23 mouse cellular contexts compared by ENCODE assay signal in the genomic region with DNA sequence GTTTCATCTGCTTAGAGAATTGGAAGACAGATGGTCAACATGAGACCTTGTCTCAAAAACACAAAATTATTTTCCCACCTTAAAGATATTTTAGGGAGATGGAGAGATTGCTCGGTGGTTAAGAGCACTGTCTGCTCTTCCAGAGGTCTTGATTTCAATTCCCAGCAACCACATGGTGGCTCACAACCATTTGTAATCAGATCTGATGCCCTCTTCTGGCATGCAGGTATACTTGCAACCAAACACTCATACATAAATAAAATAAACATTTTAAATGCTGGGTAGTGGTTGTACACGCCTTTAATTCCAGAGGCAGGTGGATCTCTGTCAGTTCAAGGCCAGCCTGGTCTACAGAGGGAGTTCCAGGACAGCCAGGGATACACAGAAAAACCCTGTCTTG. TPM values are rescaled to one million over a fixed set of nuclear protein-coding genes. Genes with fewer than 3 reads are reported as not detected.
DNase-seq lines count a peak whose midpoint lies in the region; ATAC-seq and TF ChIP-seq lines count a peak whose summit lies in the region.
"Had no signal": no experiment of that assay in that cellular context is flagged by ENCODE, and none has a peak within 500 bp of the region (broad histone marks: within the 10 kb centered on the region; RNA-seq: fewer than 3 reads in every experiment).

No protein-coding gene starts in this region.

- H3K27me3 ChIP-seq in heart, adult 2 months (ENCODE audit: control insufficient read depth, insufficient read depth, low read length): no peaks in the 10 kb centered on the region
- H3K27me3 ChIP-seq in heart, embryonic 11.5 days (ENCODE audit: control insufficient read depth, insufficient read depth, low read length): no peaks in the 10 kb centered on the region
- no peaks in the 10 kb centered on the region for H3K27me3 ChIP-seq in liver, postnatal 0 days (ENCODE audit: insufficient read depth, low read length)
- no peaks in the 10 kb centered on the region for H3K27me3 ChIP-seq in E14TG2a.4 (ENCODE audit: insufficient read depth, low read length)
- H3K27me3 ChIP-seq: limb, embryonic 15.5 days; lung, embryonic 15.5 days; midbrain, embryonic 12.5 days; neural tube, embryonic 12.5 days had no signal

- H3K9me3 ChIP-seq in heart, embryonic 11.5 days (replicated peaks; ENCODE audit: control insufficient read depth, low read length): no peaks in the 10 kb centered on the region
- no peaks in the 10 kb centered on the region for H3K9me3 ChIP-seq in liver, postnatal 0 days (ENCODE audit: low read length)
- peaks cover 4% of the 10 kb centered on the region; the same call in 1 of the 2 replicates for H3K9me3 ChIP-seq in E14TG2a.4 (ENCODE audit: low read length)
- H3K9me3 ChIP-seq: limb, embryonic 15.5 days; lung, embryonic 15.5 days; midbrain, embryonic 12.5 days; neural tube, embryonic 12.5 days had no signal

- no peak for TF ChIP-seq EP300 in heart, adult 2 months (IDR thresholded peaks at IDR 0.05; ENCODE audit: insufficient read depth, low read depth, low read length)
- no peak for TF ChIP-seq EP300 in liver, postnatal 0 days (IDR thresholded peaks at IDR 0.05; ENCODE audit: low read depth)

- H3K9ac ChIP-seq in heart, adult 2 months (ENCODE audit: low read depth, low read length): no peak overlapping the region
- H3K9ac ChIP-seq in heart, embryonic 11.5 days (ENCODE audit: low read depth, low read length): no peak overlapping the region
- no peak overlapping the region for H3K9ac ChIP-seq in liver, postnatal 0 days (replicated peaks)
- H3K9ac ChIP-seq: limb, embryonic 15.5 days; lung, embryonic 15.5 days; midbrain, embryonic 12.5 days; neural tube, embryonic 12.5 days had no signal

- no peak overlapping the region for H3K27ac ChIP-seq in heart, adult 2 months
- H3K27ac ChIP-seq in heart, embryonic 11.5 days (ENCODE audit: low read depth, low read length): no peak overlapping the region
- H3K27ac ChIP-seq in liver, postnatal 0 days (ENCODE audit: low read depth): no peak overlapping the region
- H3K27ac ChIP-seq: limb, embryonic 15.5 days; lung, embryonic 15.5 days; midbrain, embryonic 12.5 days; neural tube, embryonic 12.5 days had no signal

- no peak for DNase-seq in heart, adult 2 months
- DNase-seq in liver, postnatal 0 days: no peak
- DNase-seq in liver: no peak
- DNase-seq in ZHBTc4 (ENCODE audit: low read depth, low spot score): peak; percentile 52
- no peak for DNase-seq in layer of hippocampus, postnatal 10 days (ENCODE audit: low spot score in 2 of 2)
- DNase-seq: adrenal gland, postnatal 10 days; cerebellum, adult 11 months; cerebellum, postnatal 14 days; embryo, embryonic 11 days; gastrocnemius, postnatal 36 days; kidney, adult 9 months; kidney, postnatal 4 days; layer of hippocampus, postnatal 36 days; right cerebral cortex, adult 18-20 months; thymus, postnatal 25 days had no signal

- no peak for ATAC-seq in heart, embryonic 11.5 days (replicated peaks; ENCODE audit: insufficient number of reproducible peaks, low FRiP score, low TSS enrichment)
- no peak for ATAC-seq in liver, postnatal 0 days
- no peak for ATAC-seq in erythroid progenitor cell, adult 5-6 weeks (replicated peaks; ENCODE audit: low FRiP score, poor library complexity, severe bottlenecking)
- ATAC-seq: inflammation-experienced regulatory T-cells, adult 6 months had no signal

- peak; percentile 34; the same call in 1 of the 2 replicates for TF ChIP-seq CTCF in heart, adult 2 months (IDR thresholded peaks at IDR 0.05)
- TF ChIP-seq CTCF in liver, postnatal 0 days (IDR thresholded peaks at IDR 0.05; ENCODE audit: low read depth): peak; percentile 43
- peak; percentile 4; the same call in 1 of the 2 replicates for TF ChIP-seq CTCF in E14TG2a.4 (conservative IDR thresholded peaks at IDR 0.05; ENCODE audit: low read length)

- no peak overlapping the region for H3K4me3 ChIP-seq in heart, adult 2 months
- H3K4me3 ChIP-seq in heart, embryonic 11.5 days (ENCODE audit: low read depth, low read length): no peak overlapping the region
- no peak overlapping the region for H3K4me3 ChIP-seq in liver, postnatal 0 days (ENCODE audit: low read depth, low read length)
- H3K4me3 ChIP-seq in E14TG2a.4 (replicated peaks; ENCODE audit: low read length): no peak overlapping the region
- H3K4me3 ChIP-seq: limb, embryonic 15.5 days; lung, embryonic 15.5 days; midbrain, embryonic 12.5 days; neural tube, embryonic 12.5 days had no signal

- no peak overlapping the region for H3K4me2 ChIP-seq in heart, embryonic 11.5 days
- no peak overlapping the region for H3K4me2 ChIP-seq in liver, postnatal 0 days (ENCODE audit: low read depth, low read length)
- H3K4me2 ChIP-seq: limb, embryonic 15.5 days; lung, embryonic 15.5 days; midbrain, embryonic 12.5 days; neural tube, embryonic 12.5 days had no signal

- H3K79me2 ChIP-seq in heart, adult 2 months (replicated peaks; ENCODE audit: control insufficient read depth, insufficient read depth, low read length): no peaks in the 10 kb centered on the region

- peaks cover 3% of the 10 kb centered on the region for H3K4me1 ChIP-seq in heart, adult 2 months (ENCODE audit: control insufficient read depth, insufficient read depth, low read length)
- H3K4me1 ChIP-seq in heart, embryonic 11.5 days (ENCODE audit: control insufficient read depth, insufficient read depth, low read length): peaks cover 16% of the 10 kb centered on the region
- H3K4me1 ChIP-seq in liver, postnatal 0 days (ENCODE audit: insufficient read depth): peaks cover 23% of the 10 kb centered on the region
- peaks cover 57% of the 10 kb centered on the region for H3K4me1 ChIP-seq in E14TG2a.4 (replicated peaks; ENCODE audit: low read depth, low read length)

- no peak for TF ChIP-seq POLR2A in heart, adult 2 months (IDR thresholded peaks at IDR 0.05; ENCODE audit: insufficient read depth, low read depth, low read length)

- no peaks in the 10 kb centered on the region for H3K36me3 ChIP-seq in heart, adult 2 months (ENCODE audit: control insufficient read depth, insufficient read depth, low read length)
- H3K36me3 ChIP-seq in heart, embryonic 11.5 days (ENCODE audit: control insufficient read depth, insufficient read depth, low read length): no peaks in the 10 kb centered on the region
- H3K36me3 ChIP-seq in liver, postnatal 0 days (replicated peaks; ENCODE audit: insufficient read depth, low read length): no peaks in the 10 kb centered on the region
- peaks cover 23% of the 10 kb centered on the region for H3K36me3 ChIP-seq in E14TG2a.4 (ENCODE audit: insufficient read depth, low read length)

- intact Hi-C loops in heart, adult 2 months (cut with DNase I): no loop called here

- 74% methylated on average over 2 of the region's 2 CpGs for WGBS in heart, adult 2 months
- 68% methylated on average over 2 of the region's 2 CpGs for WGBS in heart, embryonic 11.5 days (ENCODE audit: insufficient replicate concordance)
- 54% methylated on average over 2 of the region's 2 CpGs for WGBS in liver, postnatal 0 days (ENCODE audit: insufficient replicate concordance)

RNA-seq across cellular contexts. Expression of a gene that starts 3.1 kb away (rescaled TPM):
- total RNA-seq in heart, adult 2 months (2021): 10 to 100 TPM; 51.7 to 59.9 TPM
- polyA plus RNA-seq in heart, adult 2 months (2012; rRNA removed): 118 and 172 TPM in 2 replicates
- polyA plus RNA-seq in heart, embryonic 11.5 days (2014; fragmentation: Nextera tagmentation; extraction: Ambion mirVana): 62.0 and 67.1 TPM in 2 replicates
- polyA plus RNA-seq in liver, postnatal 0 days (2015; fragmentation: Nextera tagmentation; extraction: Ambion mirVana): 23.1 and 25.9 TPM in 2 replicates
- 15.1 and 24.7 TPM in 2 replicates for total RNA-seq in erythroid progenitor cell, adult 5-6 weeks (2015; ENCODE audit: low replicate concordance)
- total RNA-seq in erythroid progenitor cell, adult 5-6 weeks (2017; ENCODE audit: low replicate concordance): 13.1 and 17.6 TPM in 2 replicates
- 100 to 1,000 TPM; 143 to 145 TPM for total RNA-seq in layer of hippocampus, postnatal 10 days (2021)

RNA-seq across cellular contexts. Expression of a gene that starts 8.8 kb away (rescaled TPM):
- total RNA-seq in heart, adult 2 months (2021): 1 to 10 TPM; 4.0 to 4.8 TPM
- polyA plus RNA-seq in heart, adult 2 months (2012; rRNA removed): 3.5 and 4.7 TPM in 2 replicates
- 12.3 and 15.8 TPM in 2 replicates for polyA plus RNA-seq in heart, embryonic 11.5 days (2014; fragmentation: Nextera tagmentation; extraction: Ambion mirVana)
- 9.2 and 10.6 TPM in 2 replicates for polyA plus RNA-seq in liver, postnatal 0 days (2015; fragmentation: Nextera tagmentation; extraction: Ambion mirVana)
- 10.1 and 10.8 TPM in 2 replicates for total RNA-seq in erythroid progenitor cell, adult 5-6 weeks (2015; ENCODE audit: low replicate concordance)
- total RNA-seq in erythroid progenitor cell, adult 5-6 weeks (2017; ENCODE audit: low replicate concordance): 7.1 and 10.8 TPM in 2 replicates
- total RNA-seq in layer of hippocampus, postnatal 10 days (2021): 10 to 100 TPM; 16.6 to 22.4 TPM

RNA-seq across cellular contexts. Expression of a gene that starts 39.3 kb away (rescaled TPM):
- 10 to 100 TPM; 25.0 to 28.2 TPM for total RNA-seq in heart, adult 2 months (2021)
- 34.9 and 42.4 TPM in 2 replicates for polyA plus RNA-seq in heart, adult 2 months (2012; rRNA removed)
- polyA plus RNA-seq in heart, embryonic 11.5 days (2014; fragmentation: Nextera tagmentation; extraction: Ambion mirVana): 25.6 and 27.0 TPM in 2 replicates
- 9.3 and 10.6 TPM in 2 replicates for polyA plus RNA-seq in liver, postnatal 0 days (2015; fragmentation: Nextera tagmentation; extraction: Ambion mirVana)
- 4.0 and 5.0 TPM in 2 replicates for total RNA-seq in erythroid progenitor cell, adult 5-6 weeks (2015; ENCODE audit: low replicate concordance)
- total RNA-seq in erythroid progenitor cell, adult 5-6 weeks (2017; ENCODE audit: low replicate concordance): 3.6 and 6.7 TPM in 2 replicates
- total RNA-seq in layer of hippocampus, postnatal 10 days (2021): 10 to 100 TPM; 19.0 to 20.1 TPM

RNA-seq across cellular contexts. Expression of a gene that starts 53.6 kb away (rescaled TPM):
- 10 to 100 TPM; 10.4 to 11.4 TPM for total RNA-seq in heart, adult 2 months (2021)
- polyA plus RNA-seq in heart, adult 2 months (2012; rRNA removed): 11.9 and 12.6 TPM in 2 replicates
- 22.4 and 26.9 TPM in 2 replicates for polyA plus RNA-seq in heart, embryonic 11.5 days (2014; fragmentation: Nextera tagmentation; extraction: Ambion mirVana)
- 5.9 and 7.5 TPM in 2 replicates for polyA plus RNA-seq in liver, postnatal 0 days (2015; fragmentation: Nextera tagmentation; extraction: Ambion mirVana)
- 2.9 and 4.3 TPM in 2 replicates for total RNA-seq in erythroid progenitor cell, adult 5-6 weeks (2015; ENCODE audit: low replicate concordance)
- 0.45 and 1.5 TPM in 2 replicates for total RNA-seq in erythroid progenitor cell, adult 5-6 weeks (2017; ENCODE audit: low replicate concordance)
- 10 to 100 TPM; 24.3 to 27.0 TPM for total RNA-seq in layer of hippocampus, postnatal 10 days (2021)

RNA-seq across cellular contexts. Expression of a gene that starts 58.3 kb away (rescaled TPM):
- 10 to 100 TPM; 23.6 to 30.5 TPM for total RNA-seq in heart, adult 2 months (2021)
- 22.3 and 25.3 TPM in 2 replicates for polyA plus RNA-seq in heart, adult 2 months (2012; rRNA removed)
- 9.1 and 14.2 TPM in 2 replicates for polyA plus RNA-seq in heart, embryonic 11.5 days (2014; fragmentation: Nextera tagmentation; extraction: Ambion mirVana)
- 5.0 and 5.1 TPM in 2 replicates for polyA plus RNA-seq in liver, postnatal 0 days (2015; fragmentation: Nextera tagmentation; extraction: Ambion mirVana)
- total RNA-seq in erythroid progenitor cell, adult 5-6 weeks (2015; ENCODE audit: low replicate concordance): 45.7 and 92.3 TPM in 2 replicates
- 27.2 and 39.9 TPM in 2 replicates for total RNA-seq in erythroid progenitor cell, adult 5-6 weeks (2017; ENCODE audit: low replicate concordance)
- total RNA-seq in layer of hippocampus, postnatal 10 days (2021): 10 to 100 TPM; 47.1 to 49.2 TPM
